Mouse (Mus musculus) forebrain, embryonic 14.5 days (tissue): ENCODE data around the gene Tmem40. TPM values are rescaled to one million over a fixed set of nuclear protein-coding genes. Genes with fewer than 3 reads are reported as not detected.

ENCODE experiments used
- ATAC-seq: fragments of 200-750 bp; cut with Nextera tagmentation; 2 replicates; pipeline ENCODE4 v1.8.0; 2017; ENCODE audit warnings: mild to moderate bottlenecking, moderate library complexity
- DNase-seq: peaks from one replicate; pipeline ENCODE4 v3.0.0-alpha.2; 2015; ENCODE audit warnings: low spot score
- H3K27ac ChIP-seq: fragments of 300-500 bp; sonication (generic); 2 replicates; pipeline ENCODE4 v1.5.1; 2014; ENCODE audit warnings: low read depth, mild to moderate bottlenecking, control low read depth, low read length, moderate library complexity
- H3K27me3 ChIP-seq: fragments of 300-500 bp; sonication (generic); replicated peaks from 2 replicates; pipeline ENCODE4 v1.6.1; 2014; ENCODE audit warnings: low read length, control low read depth, mixed read lengths; ENCODE audit not compliant: control insufficient read depth, insufficient read depth
- H3K36me3 ChIP-seq: fragments of 300-500 bp; sonication (generic); 2 replicates; pipeline ENCODE4 v1.6.1; 2014; ENCODE audit warnings: low read length, control low read depth; ENCODE audit not compliant: control insufficient read depth, insufficient read depth
- H3K4me1 ChIP-seq: fragments of 300-500 bp; sonication (generic); 2 replicates; pipeline ENCODE4 v1.6.1; 2014; ENCODE audit warnings: antibody characterized with exemption, low read length, control low read depth; ENCODE audit not compliant: control insufficient read depth, insufficient read depth
- H3K4me2 ChIP-seq: fragments of 300-500 bp; sonication (generic); 2 replicates; pipeline ENCODE4 v1.6.1; 2014; ENCODE audit warnings: mild to moderate bottlenecking, control low read depth, low read length
- H3K4me3 ChIP-seq: fragments of 300-500 bp; sonication (generic); 2 replicates; pipeline ENCODE4 v1.5.1; 2014; ENCODE audit warnings: low read depth, low read length, control low read depth
- H3K9ac ChIP-seq: fragments of 300-500 bp; sonication (generic); 2 replicates; pipeline ENCODE4 v1.6.1; 2014; ENCODE audit warnings: mild to moderate bottlenecking, low read length, control low read depth, moderate library complexity
- H3K9me3 ChIP-seq: fragments of 300-500 bp; sonication (generic); replicated peaks from 2 replicates; pipeline ENCODE4 v1.6.1; 2016; ENCODE audit warnings: low read length, control low read depth, mixed read lengths; ENCODE audit not compliant: control insufficient read depth
- WGBS: fragments of 180-500 bp; shearing (Covaris S2); extraction: QIAGEN DNeasy Blood & Tissue Kit; methylation state at CpG from one replicate; pipeline ENCODE4 v1.1.7; 2014; 5-methylcytosine and 5-hydroxymethylcytosine counted together
- microRNA-seq: library from miRNA; unstranded; fragments of <30 nt; microRNA quantifications from one replicate; pipeline ENCODE4, GENCODE M21; 2016
- polyA plus RNA-seq: library from polyadenylated mRNA; unstranded; fragments of >200 nt; fragmentation: Nextera tagmentation; extraction: Ambion mirVana; gene quantifications from 2 replicates; pipeline ENCODE4 v1.2.1, GENCODE M21; 2014

Tmem40 gene
- polyA plus RNA-seq, 1 experiment from 2014 or later: 0.56 TPM

- Histone ChIP-seq H3K9me3 (no peaks in the 10 kb centered on the region), H3K27ac (no peak overlapping the region), H3K36me3 (no peaks in the 10 kb centered on the region), H3K9ac (no peak overlapping the region), H3K27me3 (no peaks in the 10 kb centered on the region), H3K4me2 (no peak overlapping the region), H3K4me1 (no peaks in the 10 kb centered on the region), H3K4me3 (no peak overlapping the region)
- DNase-seq (no peak), ATAC-seq (no peak)
- WGBS: 65% methylated on average over 3 of the region's 3 CpGs
These were observed 74.5 kb downstream of the Tmem40 start for GRCm38 (mm10) chr6:115687753-115688152.

- 43% methylated on average over 11 of the region's 11 CpGs for WGBS
- H3K4me1 ChIP-seq: no peaks in the 10 kb centered on the region
- no peak overlapping the region for H3K27ac ChIP-seq
- H3K4me2 ChIP-seq: no peak overlapping the region
- no peak overlapping the region for H3K4me3 ChIP-seq
- H3K9me3 ChIP-seq: no peaks in the 10 kb centered on the region
- H3K27me3 ChIP-seq: no peaks in the 10 kb centered on the region
- DNase-seq (no peak), ATAC-seq (no peak)
- H3K36me3 ChIP-seq: no peaks in the 10 kb centered on the region
- H3K9ac ChIP-seq: no peak overlapping the region
These were observed 77.2 kb downstream of the Tmem40 start for GRCm38 (mm10) chr6:115684851-115685646.

DNA sequence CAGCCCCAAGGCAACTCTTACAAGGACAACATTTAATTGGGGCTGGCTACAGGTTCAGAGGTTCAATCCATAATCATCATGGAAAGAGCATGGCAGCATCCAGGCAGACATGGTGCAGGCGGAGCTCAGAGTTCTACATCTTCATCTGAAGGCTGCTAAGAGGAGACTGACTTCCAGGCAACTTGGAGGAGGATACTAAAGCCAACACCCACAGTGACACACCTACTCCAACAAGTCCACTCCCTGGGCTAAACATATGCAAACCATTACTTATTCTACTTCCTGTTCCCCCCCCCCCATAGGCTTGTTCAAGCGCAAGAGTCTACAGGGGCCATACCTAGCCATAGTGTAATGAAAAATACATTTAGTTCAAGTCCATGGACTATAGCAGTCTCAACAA lies 77.9 kb downstream of the Tmem40 start:
- H3K27me3 ChIP-seq: no peaks in the 10 kb centered on the region
- no peaks in the 10 kb centered on the region for H3K9me3 ChIP-seq
- 93% methylated on average over 2 of the region's 2 CpGs for WGBS
- H3K9ac ChIP-seq: no peak overlapping the region
- H3K4me2 ChIP-seq: no peak overlapping the region
- ATAC-seq (no peak), DNase-seq (no peak)
- no peaks in the 10 kb centered on the region for H3K4me1 ChIP-seq
- H3K4me3 ChIP-seq: no peak overlapping the region
- no peaks in the 10 kb centered on the region for H3K36me3 ChIP-seq
- H3K27ac ChIP-seq: no peak overlapping the region

DNA sequence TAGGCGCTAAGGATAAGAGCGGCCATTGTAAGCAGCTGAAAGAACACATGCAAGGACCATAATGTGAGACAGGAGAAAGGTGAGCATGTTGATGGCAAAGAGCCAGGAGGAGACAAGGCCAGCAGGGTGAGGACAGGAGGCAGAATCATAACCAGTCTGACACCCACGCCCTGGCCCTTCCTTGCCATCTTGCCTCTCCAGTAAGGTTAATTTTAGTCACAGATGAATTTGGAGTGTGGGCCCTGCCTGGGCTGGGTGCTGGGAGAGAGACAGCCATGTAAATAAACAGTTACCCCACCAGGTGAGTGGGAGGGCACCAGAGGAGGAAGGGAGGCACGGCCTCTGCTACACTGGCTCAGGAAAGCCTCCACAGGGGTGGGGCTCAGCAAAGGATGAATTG lies 81.1 kb downstream of the Tmem40 start:
- H3K36me3 ChIP-seq: no peaks in the 10 kb centered on the region
- no peaks in the 10 kb centered on the region for H3K9me3 ChIP-seq
- H3K9ac ChIP-seq: no peak overlapping the region
- ATAC-seq (no peak), DNase-seq (no peak)
- WGBS: 89% methylated on average over 4 of the region's 4 CpGs
- no peaks in the 10 kb centered on the region for H3K4me1 ChIP-seq
- H3K4me3 ChIP-seq: no peak overlapping the region
- H3K4me2 ChIP-seq: no peak overlapping the region
- H3K27me3 ChIP-seq: no peaks in the 10 kb centered on the region
- no peak overlapping the region for H3K27ac ChIP-seq

Small RNA genes lying within 50 kb of the gene (microRNA-seq; reads per million reads assigned to microRNA genes)
- not detected for gene Mir7660

Other genes starting within 250 kb of the Tmem40 start
- gene Tsen2, start 217.7 kb downstream of the Tmem40 start, polyA plus RNA-seq: 40.9 and 45.8 TPM in 2 replicates
- 0.14 and 0.30 TPM in 2 replicates for gene Mkrn2os, start 169.8 kb downstream of the Tmem40 start, polyA plus RNA-seq
- 44.0 and 47.2 TPM in 2 replicates for gene Mkrn2, start 160.5 kb downstream of the Tmem40 start, polyA plus RNA-seq
- gene Raf1, start 85.8 kb downstream of the Tmem40 start, polyA plus RNA-seq: 150 and 158 TPM in 2 replicates
- gene Cand2, start 12.1 kb upstream of the Tmem40 start, polyA plus RNA-seq: 14.4 and 17.1 TPM in 2 replicates
- gene Rpl32, start 46.3 kb upstream of the Tmem40 start, polyA plus RNA-seq: 1,359 and 1,743 TPM in 2 replicates
- 1.4 and 1.6 TPM in 2 replicates for gene Efcab12, start 76.0 kb upstream of the Tmem40 start, polyA plus RNA-seq
- 9.3 and 11.3 TPM in 2 replicates for gene Mbd4, start 91.0 kb upstream of the Tmem40 start, polyA plus RNA-seq
- 16.9 and 23.2 TPM in 2 replicates for gene Ift122, start 91.1 kb upstream of the Tmem40 start, polyA plus RNA-seq
- 0.19 and 0.30 TPM in 2 replicates for gene Rho, start 169.3 kb upstream of the Tmem40 start, polyA plus RNA-seq
- gene H1foo, start 182.5 kb upstream of the Tmem40 start, polyA plus RNA-seq: not detected in 2 replicates
- gene Plxnd1, start 232.6 kb upstream of the Tmem40 start, polyA plus RNA-seq: 15.3 and 19.6 TPM in 2 replicates